Mouse (Mus musculus) gastrocnemius, adult 2 months (tissue): Measurements from ENCODE around the gene Nfib. TPM values are rescaled to one million over a fixed set of nuclear protein-coding genes. Genes with fewer than 3 reads are reported as not detected.
"Not testable (repeated sequence)": the region's sequence is repeated elsewhere in the genome, so short reads cannot be mapped to it uniquely, and the experiment has no call there.

Experiments
- DNase-seq: peaks from one replicate; pipeline ENCODE4 v3.0.0; 2022
- H3K27ac ChIP-seq: fragments of 200-600 bp; 2 replicates; pipeline ENCODE4 v1.8.1; 2022; ENCODE audit warnings: mild to moderate bottlenecking
- H3K4me3 ChIP-seq: fragments of 200-600 bp; 2 replicates; pipeline ENCODE4 v1.8.1; 2022; ENCODE audit warnings: mild to moderate bottlenecking, moderate library complexity
- CTCF ChIP-seq: fragments of 200-600 bp; IDR thresholded peaks from 2 replicates; pipeline ENCODE4 v1.8.1; 2022; ENCODE audit warnings: antibody characterized with exemption, mild to moderate bottlenecking, moderate library complexity
- intact Hi-C: fragments of 180-260 bp; cut with DNase I; formaldehyde crosslinking; loops from one replicate; pipeline ENCODE4 v1.15.1; 2025
- total RNA-seq, 2 experiments: library from RNA; stranded (reverse); gene quantifications; 2 replicates each; pipeline ENCODE4 v1.2.3; 2021

The Nfib gene
- total RNA-seq, 2 experiments from 2014 or later = 67.9 to 93.6 TPM

- no peak for DNase-seq
- Histone ChIP-seq H3K27ac (peak overlapping the region; percentile 79), H3K4me3 (peak overlapping the region; percentile 31)
- intact Hi-C loops = loop anchor here (5.0 to 10.0 kb wide), 2 partner anchors 157 to 725 kb away; no protein-coding TSS in a partner anchor
- TF ChIP-seq CTCF = no peak
These were observed 416.0 kb downstream of the Nfib start for GRCm38 (mm10) chr4:82289596-82289995.

GRCm38 (mm10) chr4:82288138-82288537 lies 417.4 kb downstream of the Nfib start:
- intact Hi-C loops = loop anchor here (5.0 to 10.0 kb wide), 2 partner anchors 156 to 723 kb away; no protein-coding TSS in a partner anchor
- H3K4me3 ChIP-seq = no peak overlapping the region
- no peak for DNase-seq
- H3K27ac ChIP-seq = no peak overlapping the region
- no peak for TF ChIP-seq CTCF

- TF ChIP-seq CTCF = no peak
- Histone ChIP-seq H3K27ac (no peak overlapping the region), H3K4me3 (no peak overlapping the region)
- intact Hi-C loops = loop anchor here (5.0 to 10.0 kb wide), 2 partner anchors 155 to 723 kb away; no protein-coding TSS in a partner anchor
- no peak for DNase-seq
These were observed 418.1 kb downstream of the Nfib start for GRCm38 (mm10) chr4:82287454-82287853.

GRCm38 (mm10) chr4:82286931-82287330 lies 418.6 kb downstream of the Nfib start:
- no peak for DNase-seq
- Histone ChIP-seq H3K4me3 (no peak overlapping the region), H3K27ac (no peak overlapping the region)
- intact Hi-C loops = loop anchor here (5.0 to 10.0 kb wide), 2 partner anchors 155 to 722 kb away; no protein-coding TSS in a partner anchor
- TF ChIP-seq CTCF = peak; percentile 11; the same call in 1 of the 2 replicates

GRCm38 (mm10) chr4:82283536-82283935 lies 422.0 kb downstream of the Nfib start:
- Histone ChIP-seq H3K4me3 (no peak overlapping the region), H3K27ac (no peak overlapping the region)
- intact Hi-C loops = loop anchor here (10.0 kb wide), 1 partner anchor 719 kb away; no protein-coding TSS in a partner anchor
- no peak for DNase-seq
- TF ChIP-seq CTCF = no peak

- H3K27ac ChIP-seq = peak overlapping the region; percentile 60
- no peak for DNase-seq
- TF ChIP-seq CTCF = no peak
- no peak overlapping the region for H3K4me3 ChIP-seq
- intact Hi-C loops = no loop called here
These were observed 429.6 kb downstream of the Nfib start for GRCm38 (mm10) chr4:82275996-82276395.

- Histone ChIP-seq H3K4me3 (no peak overlapping the region), H3K27ac (no peak overlapping the region)
- no peak for TF ChIP-seq CTCF
- intact Hi-C loops = no loop called here
- DNase-seq = no peak
These were observed 432.3 kb downstream of the Nfib start for GRCm38 (mm10) chr4:82273049-82273754.

GRCm38 (mm10) chr4:82272099-82272498 lies 433.5 kb downstream of the Nfib start:
- Histone ChIP-seq H3K27ac (no peak overlapping the region), H3K4me3 (no peak overlapping the region)
- intact Hi-C loops = no loop called here
- no peak for TF ChIP-seq CTCF
- no peak for DNase-seq

GRCm38 (mm10) chr4:82271547-82271946 lies 434.0 kb downstream of the Nfib start:
- intact Hi-C loops = no loop called here
- DNase-seq = no peak
- Histone ChIP-seq H3K27ac (no peak overlapping the region), H3K4me3 (no peak overlapping the region)
- peak; percentile 15; the same call in 1 of the 2 replicates for TF ChIP-seq CTCF

GRCm38 (mm10) chr4:82267832-82268778 lies 437.4 kb downstream of the Nfib start:
- Histone ChIP-seq H3K27ac (no peak overlapping the region; the same call in 1 of the 2 replicates), H3K4me3 (no peak overlapping the region)
- intact Hi-C loops = no loop called here
- no peak for TF ChIP-seq CTCF
- no peak for DNase-seq

- intact Hi-C loops = no loop called here
- H3K4me3 ChIP-seq = no peak overlapping the region
- DNase-seq = no peak
- no peak for TF ChIP-seq CTCF
- peak overlapping the region; percentile 57 for H3K27ac ChIP-seq
These were observed 439.4 kb downstream of the Nfib start for GRCm38 (mm10) chr4:82266066-82266619.

- DNase-seq, H3K4me3 ChIP-seq, H3K27ac ChIP-seq, intact Hi-C loops: not testable (repeated sequence)
These were observed 447.0 kb downstream of the Nfib start for GRCm38 (mm10) chr4:82258545-82258944.
